Comparison of ENCODE assay signal across 7 mouse cellular contexts in genomic region chr7:141327469-141328372, GRCm38 (mm10). TPM values are rescaled to one million over a fixed set of nuclear protein-coding genes. Genes with fewer than 3 reads are reported as not detected.
A peak's percentile ranks its signal among the peaks of the same experiment; 100 is the strongest.
DNase-seq lines count a peak whose midpoint lies in the region; ATAC-seq lines count a peak whose summit lies in the region.

Deaf1 (minus strand) TSS chr7:141327690.
Tmem80 (plus strand) TSS chr7:141327739.

- H3K4me1 ChIP-seq in embryonic facial prominence, embryonic 11.5 days (ENCODE audit: control insufficient read depth, insufficient read depth, low read length), result peaks cover 8% of the 10 kb centered on the region
- H3K4me1 ChIP-seq in limb, embryonic 10.5 days, result peaks cover 29% of the 10 kb centered on the region
- peaks cover 36% of the 10 kb centered on the region for H3K4me1 ChIP-seq in midbrain, embryonic 13.5 days (replicated peaks)

- ATAC-seq in embryonic facial prominence, embryonic 11.5 days (replicated peaks; ENCODE audit: insufficient number of reproducible peaks, low FRiP score, low TSS enrichment, low read depth), result peak; percentile 95
- ATAC-seq in granulocyte monocyte progenitor cell, adult 5-6 weeks (replicated peaks; ENCODE audit: poor library complexity, severe bottlenecking), result peak; percentile 89
- ATAC-seq in midbrain, embryonic 13.5 days, result peak; percentile 97

- peak within 1 kb of the TSS; percentile 93 for H3K4me2 ChIP-seq in embryonic facial prominence, embryonic 11.5 days (ENCODE audit: low read depth, low read length)
- H3K4me2 ChIP-seq in midbrain, embryonic 13.5 days (replicated peaks), result peak within 1 kb of the TSS; percentile 97

- no peaks in the 10 kb centered on the region for H3K27me3 ChIP-seq in embryonic facial prominence, embryonic 11.5 days (ENCODE audit: control insufficient read depth, insufficient read depth, low read length)
- no peaks in the 10 kb centered on the region for H3K27me3 ChIP-seq in limb, embryonic 10.5 days (ENCODE audit: low read depth, poor library complexity, severe bottlenecking)
- no peaks in the 10 kb centered on the region for H3K27me3 ChIP-seq in midbrain, embryonic 13.5 days

- H3K9ac ChIP-seq in embryonic facial prominence, embryonic 11.5 days (replicated peaks; ENCODE audit: low read length), result peak within 1 kb of the TSS; percentile 95
- H3K9ac ChIP-seq in midbrain, embryonic 13.5 days (replicated peaks), result peak within 1 kb of the TSS; percentile 96

- no peaks in the 10 kb centered on the region for H3K36me3 ChIP-seq in embryonic facial prominence, embryonic 11.5 days (replicated peaks; ENCODE audit: control insufficient read depth, insufficient read depth, low read depth, low read length)
- H3K36me3 ChIP-seq in limb, embryonic 10.5 days, result peaks cover 33% of the 10 kb centered on the region
- peaks cover 23% of the 10 kb centered on the region for H3K36me3 ChIP-seq in midbrain, embryonic 13.5 days

- DNase-seq in adrenal gland, postnatal 14 days, result peak; percentile 99
- DNase-seq in embryonic facial prominence, embryonic 11.5 days (ENCODE audit: low spot score), result peak; percentile 99
- DNase-seq in kidney, adult 11 months, result peak; percentile 99
- DNase-seq in limb, embryonic 10.5 days (ENCODE audit: low spot score), result peak; percentile 94
- DNase-seq in spleen, adult 12 weeks (ENCODE audit: low spot score), result peak; percentile 96

- peak within 1 kb of the TSS; percentile 65 for H3K4me3 ChIP-seq in embryonic facial prominence, embryonic 11.5 days (ENCODE audit: low read depth, low read length)
- peak within 1 kb of the TSS; percentile 66 for H3K4me3 ChIP-seq in limb, embryonic 10.5 days
- H3K4me3 ChIP-seq in midbrain, embryonic 13.5 days (replicated peaks), result peak within 1 kb of the TSS; percentile 72

- no peaks in the 10 kb centered on the region for H3K9me3 ChIP-seq in embryonic facial prominence, embryonic 11.5 days (replicated peaks; ENCODE audit: control insufficient read depth, low read length)
- no peaks in the 10 kb centered on the region for H3K9me3 ChIP-seq in limb, embryonic 10.5 days (replicated peaks)
- no peaks in the 10 kb centered on the region for H3K9me3 ChIP-seq in midbrain, embryonic 13.5 days

- WGBS in embryonic facial prominence, embryonic 11.5 days, result under 1% methylated on average over 105 of the region's 105 CpGs
- WGBS in limb, embryonic 10.5 days, result under 1% methylated on average over 105 of the region's 105 CpGs
- under 1% methylated on average over 104 of the region's 105 CpGs for WGBS in midbrain, embryonic 13.5 days

- H3K27ac ChIP-seq in embryonic facial prominence, embryonic 11.5 days (replicated peaks; ENCODE audit: low read depth, low read length), result peak within 1 kb of the TSS; percentile 98
- peak within 1 kb of the TSS; percentile 98 for H3K27ac ChIP-seq in limb, embryonic 10.5 days
- H3K27ac ChIP-seq in midbrain, embryonic 13.5 days, result peak within 1 kb of the TSS; percentile 100

RNA-seq across cellular contexts. Expression of gene Deaf1, which starts in this region (rescaled TPM):
- 32.5 and 41.2 TPM in 2 replicates for total RNA-seq in adrenal gland, postnatal 14 days (2021)
- polyA plus RNA-seq in embryonic facial prominence, embryonic 11.5 days (2014; fragmentation: Nextera tagmentation; extraction: Ambion mirVana), result 53.9 and 60.8 TPM in 2 replicates
- 43.3 and 52.4 TPM in 2 replicates for total RNA-seq in granulocyte monocyte progenitor cell, adult 5-6 weeks (2014; fragmentation: Nextera tagmentation)
- total RNA-seq in granulocyte monocyte progenitor cell, adult 5-6 weeks (2017), result 6.3 and 21.4 TPM in 2 replicates
- polyA plus RNA-seq in limb, embryonic 10.5 days (2016; fragmentation: Nextera tagmentation; extraction: Ambion mirVana), result 44.1 and 59.5 TPM in 2 replicates
- 140 and 148 TPM in 2 replicates for polyA plus RNA-seq in midbrain, embryonic 13.5 days (2015; fragmentation: Nextera tagmentation; extraction: Ambion mirVana)

RNA-seq across cellular contexts. Expression of gene Tmem80, which starts in this region (rescaled TPM):
- 22.9 and 25.6 TPM in 2 replicates for total RNA-seq in adrenal gland, postnatal 14 days (2021)
- polyA plus RNA-seq in embryonic facial prominence, embryonic 11.5 days (2014; fragmentation: Nextera tagmentation; extraction: Ambion mirVana), result 24.0 and 26.6 TPM in 2 replicates
- 6.0 and 13.2 TPM in 2 replicates for total RNA-seq in granulocyte monocyte progenitor cell, adult 5-6 weeks (2014; fragmentation: Nextera tagmentation)
- total RNA-seq in granulocyte monocyte progenitor cell, adult 5-6 weeks (2017), result 4.5 and 8.7 TPM in 2 replicates
- 42.9 and 46.1 TPM in 2 replicates for polyA plus RNA-seq in limb, embryonic 10.5 days (2016; fragmentation: Nextera tagmentation; extraction: Ambion mirVana)
- 76.6 and 77.3 TPM in 2 replicates for polyA plus RNA-seq in midbrain, embryonic 13.5 days (2015; fragmentation: Nextera tagmentation; extraction: Ambion mirVana)

Comparison
In these comparisons a context has a peak if more than half of its experiments do, and no peak if none do; other contexts are left out.
1. Peak in every context shown above with its lines: DNase-seq, ATAC-seq, H3K4me3 ChIP-seq and H3K27ac ChIP-seq.